Comparison of ENCODE assay signal across 26 mouse cellular contexts in the genomic region with DNA sequence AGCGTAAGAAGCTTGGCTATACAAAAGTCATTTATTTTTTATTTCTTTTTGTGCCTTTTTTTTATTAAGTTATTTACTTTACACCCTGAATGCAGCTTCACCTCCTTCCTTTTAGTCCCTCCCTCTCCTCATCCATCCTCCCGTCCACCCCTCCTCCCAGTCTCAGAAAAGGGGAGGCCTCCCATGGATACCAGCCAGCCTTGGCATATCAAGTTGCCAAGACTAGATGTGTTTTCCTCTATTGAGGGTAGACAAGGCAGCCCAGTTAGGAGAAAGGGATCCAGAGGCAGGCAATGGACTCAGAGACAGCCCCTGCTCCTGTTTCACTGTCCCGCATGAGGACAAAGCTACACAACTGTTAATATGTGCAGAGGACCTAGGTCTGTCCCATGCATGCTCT.
DNase-seq lines count a peak whose midpoint lies in the region; ATAC-seq and TF ChIP-seq lines count a peak whose summit lies in the region.
"Had no signal": no experiment of that assay in that cellular context is flagged by ENCODE, and none has a peak within 500 bp of the region (broad histone marks: within the 10 kb centered on the region; RNA-seq: fewer than 3 reads in every experiment).

No protein-coding gene starts in this region.

- no peak overlapping the region for H3K4me3 ChIP-seq in hindbrain, embryonic 16.5 days (ENCODE audit: low read length)
- no peak overlapping the region for H3K4me3 ChIP-seq in hindbrain, embryonic 10.5 days
- no peak overlapping the region for H3K4me3 ChIP-seq in midbrain, postnatal 0 days (ENCODE audit: low read depth, low read length)
- no peak overlapping the region for H3K4me3 ChIP-seq in midbrain, embryonic 16.5 days (ENCODE audit: low read depth, low read length)
- H3K4me3 ChIP-seq: embryonic facial prominence, embryonic 13.5 days; embryonic facial prominence, embryonic 15.5 days; erythroblast, embryonic 14.5 days; forebrain, embryonic 10.5 days; forebrain, embryonic 12.5 days; forebrain, embryonic 15.5 days had no signal

- H3K27me3 ChIP-seq in hindbrain, embryonic 16.5 days (replicated peaks; ENCODE audit: control insufficient read depth, insufficient read depth, low read length), result no peaks in the 10 kb centered on the region
- no peaks in the 10 kb centered on the region for H3K27me3 ChIP-seq in hindbrain, embryonic 10.5 days (ENCODE audit: insufficient read depth, poor library complexity, severe bottlenecking)
- H3K27me3 ChIP-seq in midbrain, postnatal 0 days (ENCODE audit: insufficient read depth, low read length), result no peaks in the 10 kb centered on the region
- H3K27me3 ChIP-seq in midbrain, embryonic 16.5 days (ENCODE audit: control insufficient read depth, insufficient read depth, low read depth, low read length), result no peaks in the 10 kb centered on the region
- H3K27me3 ChIP-seq: CH12.LX; embryonic facial prominence, embryonic 13.5 days; embryonic facial prominence, embryonic 15.5 days; forebrain, embryonic 12.5 days; forebrain, embryonic 15.5 days; Patski had no signal

- 85% methylated on average over 3 of the region's 3 CpGs for WGBS in hindbrain, embryonic 16.5 days
- WGBS in hindbrain, embryonic 10.5 days, result 85% methylated on average over 3 of the region's 3 CpGs
- 72% methylated on average over 3 of the region's 3 CpGs for WGBS in midbrain, postnatal 0 days
- 91% methylated on average over 3 of the region's 3 CpGs for WGBS in midbrain, embryonic 16.5 days

- H3K9me3 ChIP-seq in hindbrain, embryonic 16.5 days (ENCODE audit: control insufficient read depth, low read length), result no peaks in the 10 kb centered on the region
- peaks cover 6% of the 10 kb centered on the region; the same call in 1 of the 2 replicates for H3K9me3 ChIP-seq in hindbrain, embryonic 10.5 days
- H3K9me3 ChIP-seq in midbrain, postnatal 0 days (ENCODE audit: low read length), result no peaks in the 10 kb centered on the region
- no peaks in the 10 kb centered on the region for H3K9me3 ChIP-seq in midbrain, embryonic 16.5 days (replicated peaks; ENCODE audit: control insufficient read depth, low read length, poor library complexity, severe bottlenecking)
- H3K9me3 ChIP-seq: embryonic facial prominence, embryonic 13.5 days; embryonic facial prominence, embryonic 15.5 days; forebrain, embryonic 12.5 days; forebrain, embryonic 15.5 days had no signal

- H3K36me3 ChIP-seq in hindbrain, embryonic 16.5 days (ENCODE audit: control insufficient read depth, insufficient read depth, low read length), result peaks cover 8% of the 10 kb centered on the region; the same call in 1 of the 2 replicates
- H3K36me3 ChIP-seq in hindbrain, embryonic 10.5 days, result peaks cover 10% of the 10 kb centered on the region
- peaks cover 6% of the 10 kb centered on the region; the same call in 1 of the 2 replicates for H3K36me3 ChIP-seq in midbrain, postnatal 0 days (ENCODE audit: insufficient read depth, low read length)
- peaks cover 6% of the 10 kb centered on the region; the same call in 1 of the 2 replicates for H3K36me3 ChIP-seq in midbrain, embryonic 16.5 days (ENCODE audit: control insufficient read depth, insufficient read depth, low read length)
- H3K36me3 ChIP-seq: embryonic facial prominence, embryonic 15.5 days; G1E had no signal

- TF ChIP-seq CTCF in midbrain, postnatal 0 days (IDR thresholded peaks at IDR 0.05), result no peak

- no peak for DNase-seq in hindbrain, embryonic 10.5 days (ENCODE audit: low spot score)
- DNase-seq in midbrain, postnatal 0 days (ENCODE audit: low spot score), result peak; percentile 31
- no peak for DNase-seq in B cell, adult 2 months
- DNase-seq: adrenal gland, adult 8-10 months; adrenal gland, postnatal 14 days; adrenal gland, postnatal 36 days; cerebellum, adult 11 months; cerebellum, adult 18-20 months; cerebellum, adult 8-10 months; cerebellum, adult 9-11 months; cerebellum, postnatal 14 days; cerebellum, postnatal 36 days; embryo, embryonic 11 days had no signal

- no peak overlapping the region for H3K9ac ChIP-seq in hindbrain, embryonic 16.5 days (ENCODE audit: low read depth, low read length)
- no peak overlapping the region for H3K9ac ChIP-seq in midbrain, postnatal 0 days (replicated peaks; ENCODE audit: low read length, poor library complexity, severe bottlenecking)
- H3K9ac ChIP-seq in midbrain, embryonic 16.5 days (ENCODE audit: low read depth, low read length), result no peak overlapping the region
- H3K9ac ChIP-seq: embryonic facial prominence, embryonic 13.5 days; embryonic facial prominence, embryonic 15.5 days; forebrain, embryonic 12.5 days; forebrain, embryonic 15.5 days had no signal

- H3K27ac ChIP-seq in hindbrain, embryonic 16.5 days (ENCODE audit: low read depth, low read length), result no peak overlapping the region
- H3K27ac ChIP-seq in hindbrain, embryonic 10.5 days, result no peak overlapping the region
- no peak overlapping the region for H3K27ac ChIP-seq in midbrain, postnatal 0 days (ENCODE audit: low read depth, low read length)
- H3K27ac ChIP-seq in midbrain, embryonic 16.5 days (ENCODE audit: low read length), result no peak overlapping the region
- H3K27ac ChIP-seq: embryonic facial prominence, embryonic 13.5 days; embryonic facial prominence, embryonic 15.5 days; forebrain, embryonic 10.5 days; forebrain, embryonic 12.5 days; forebrain, embryonic 15.5 days had no signal

- no peaks in the 10 kb centered on the region for H3K4me1 ChIP-seq in hindbrain, embryonic 16.5 days (ENCODE audit: control insufficient read depth, insufficient read depth, low read depth, low read length)
- no peaks in the 10 kb centered on the region for H3K4me1 ChIP-seq in hindbrain, embryonic 10.5 days (replicated peaks)
- H3K4me1 ChIP-seq in midbrain, postnatal 0 days (ENCODE audit: insufficient read depth, low read length), result no peaks in the 10 kb centered on the region
- H3K4me1 ChIP-seq in midbrain, embryonic 16.5 days (ENCODE audit: control insufficient read depth, insufficient read depth, low read length), result no peaks in the 10 kb centered on the region
- H3K4me1 ChIP-seq: embryonic facial prominence, embryonic 15.5 days; forebrain, embryonic 10.5 days; forebrain, embryonic 12.5 days; forebrain, embryonic 15.5 days had no signal

- no peak overlapping the region for H3K4me2 ChIP-seq in hindbrain, embryonic 16.5 days (ENCODE audit: low read length)
- no peak overlapping the region for H3K4me2 ChIP-seq in midbrain, postnatal 0 days (ENCODE audit: low read depth, low read length, poor library complexity, severe bottlenecking)
- no peak overlapping the region for H3K4me2 ChIP-seq in midbrain, embryonic 16.5 days (ENCODE audit: low read length)
- H3K4me2 ChIP-seq: embryonic facial prominence, embryonic 13.5 days; embryonic facial prominence, embryonic 15.5 days; forebrain, embryonic 12.5 days; forebrain, embryonic 15.5 days had no signal

- peak; percentile 68; the same call in 1 of the 2 replicates for ATAC-seq in hindbrain, embryonic 16.5 days
- ATAC-seq in midbrain, postnatal 0 days (ENCODE audit: low FRiP score), result no peak
- ATAC-seq in midbrain, embryonic 16.5 days, result no peak
- ATAC-seq: activated CD4-positive, CD25-positive, alpha-beta regulatory T cell, adult 4 months; CD4-positive, CD25-positive, alpha-beta regulatory T cell, adult 4 months; forebrain, embryonic 15.5 days; Patski had no signal
